Mouse (Mus musculus) ES-E14 (cell line): ENCODE measurements around the gene Rpl27a. TPM values are rescaled to one million over a fixed set of nuclear protein-coding genes. Genes with fewer than 3 reads are reported as not detected.

Experiments used
- DNase-seq: peaks from one replicate; pipeline ENCODE4 v3.0.0-alpha.2; 2013; ENCODE audit warnings: low read depth, low spot score
- H3K27ac ChIP-seq: 2 replicates; pipeline ENCODE4 v1.5.1; 2012; ENCODE audit warnings: low read depth, mild to moderate bottlenecking, low read length, moderate library complexity, mixed read lengths; ENCODE audit not compliant: poor library complexity, insufficient read depth, severe bottlenecking
- H3K36me3 ChIP-seq: 2 replicates; pipeline ENCODE4 v1.6.1; 2012; ENCODE audit warnings: mild to moderate bottlenecking, low read length, moderate library complexity, mixed read lengths; ENCODE audit not compliant: control insufficient read depth, poor library complexity, insufficient read depth, severe bottlenecking
- H3K4me1 ChIP-seq, 2 experiments: fragments of 150-350 bp in 1 of 2; sonication (generic) in 1 of 2; 2 replicates each; pipeline ENCODE4 v1.6.1; 2012; ENCODE audit warnings: low read length in 2 of 2, mild to moderate bottlenecking in 1 of 2, mixed read lengths in 1 of 2; ENCODE audit not compliant: control insufficient read depth in 2 of 2, insufficient read depth in 2 of 2, poor library complexity in 1 of 2
- H3K4me3 ChIP-seq, 2 experiments: fragments of 150-350 bp in 1 of 2; sonication (generic) in 1 of 2; 2 replicates each; pipeline ENCODE4 v1.5.1; 2012; ENCODE audit warnings: low read length in 2 of 2, low read depth in 1 of 2, mild to moderate bottlenecking in 1 of 2, mixed read lengths in 1 of 2; ENCODE audit not compliant: insufficient read depth in 1 of 2, poor library complexity in 1 of 2, severe bottlenecking in 1 of 2
- H3K9ac ChIP-seq: 2 replicates; pipeline ENCODE4 v1.6.1; 2012; ENCODE audit warnings: low read depth, mild to moderate bottlenecking, low read length, mixed read lengths; ENCODE audit not compliant: poor library complexity, insufficient read depth, severe bottlenecking
- H3K9me3 ChIP-seq: fragments of 150-350 bp; sonication (generic); 2 replicates; pipeline ENCODE4 v1.6.1; 2012; ENCODE audit warnings: low read depth, mild to moderate bottlenecking, low read length; ENCODE audit not compliant: control insufficient read depth, insufficient read depth
- CHD2 ChIP-seq: IDR thresholded peaks from 2 replicates; pipeline ENCODE4 v1.6.1; 2014; ENCODE audit warnings: mild to moderate bottlenecking, low read depth, low read length, inconsistent platforms
- HCFC1 ChIP-seq: IDR thresholded peaks from 2 replicates; pipeline ENCODE4 v1.6.1; 2012; ENCODE audit warnings: low read length, inconsistent platforms, borderline replicate concordance; ENCODE audit not compliant: insufficient read depth
- MAFK ChIP-seq: IDR thresholded peaks from 2 replicates; pipeline ENCODE4 v1.6.1; 2014; ENCODE audit warnings: mild to moderate bottlenecking, low read depth, low read length, inconsistent platforms; ENCODE audit not compliant: insufficient read depth
- ZC3H11A ChIP-seq: IDR thresholded peaks from 2 replicates; pipeline ENCODE4 v1.6.1; 2012; ENCODE audit warnings: low read depth, mild to moderate bottlenecking, inconsistent platforms, low read length, borderline replicate concordance
- ZNF384 ChIP-seq: IDR thresholded peaks from 2 replicates; pipeline ENCODE4 v1.6.1; 2012; ENCODE audit warnings: low read depth, low read length, inconsistent platforms
- in situ Hi-C, 2 experiments: fragments of 600-800 bp; cut with MboI; formaldehyde crosslinking; loops; one replicate each; pipeline ENCODE4 v1.15.1; 2025; ENCODE audit warnings: low sequenced_read_pairs in 2 of 2, inconsistent platforms in 1 of 2; ENCODE audit not compliant: unreplicated experiment in 2 of 2
- total RNA-seq: library from RNA; depleted of rRNA; stranded (reverse); fragments of 300-350 nt; gene quantifications from 2 replicates; pipeline ENCODE4 v1.2.3, GENCODE M21; 2012; rRNA removed

Rpl27a gene
- 1,397 and 1,680 TPM in 2 replicates for total RNA-seq

DNA sequence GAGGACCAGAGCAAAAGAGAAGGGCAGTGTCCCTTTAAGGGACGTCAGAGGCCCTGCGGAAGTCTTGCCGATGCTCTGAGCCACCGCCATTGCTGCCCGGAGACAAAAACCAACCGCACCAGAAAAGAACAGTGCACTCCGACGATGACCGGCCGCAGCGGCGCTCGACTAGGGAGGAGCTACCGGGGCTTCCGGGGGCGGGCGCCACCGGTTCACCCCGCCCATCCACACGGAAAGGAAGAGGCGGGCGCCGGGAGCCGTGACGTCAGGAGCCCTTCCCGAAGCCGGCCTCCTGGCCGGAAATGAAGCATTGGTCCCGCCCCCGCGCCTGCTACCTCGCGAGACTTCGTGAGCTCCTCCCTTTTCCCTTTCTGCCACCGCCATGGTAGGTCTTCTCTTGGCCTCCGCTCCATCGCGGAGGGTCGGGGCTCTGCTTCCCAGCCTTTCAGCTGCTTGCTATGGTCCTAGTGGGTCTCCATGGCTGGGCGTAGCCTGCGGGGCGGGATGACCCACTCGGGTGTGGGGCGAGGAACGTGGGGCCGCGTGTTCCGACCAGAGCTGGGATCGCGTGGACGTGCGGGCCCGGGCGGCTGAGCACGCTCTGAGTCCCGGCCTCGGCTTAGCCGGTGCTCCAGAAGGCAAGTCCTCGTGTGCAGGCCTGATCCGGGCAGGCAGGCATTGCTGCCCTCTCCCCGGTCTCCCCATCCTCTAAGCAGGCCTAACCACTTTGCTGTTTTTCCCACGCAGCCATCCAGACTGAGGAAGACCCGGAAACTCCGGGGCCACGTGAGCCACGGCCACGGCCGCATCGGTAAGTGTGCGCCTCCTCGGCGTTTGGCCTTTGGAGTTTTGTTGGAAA lies at the start of gene Rpl27a:
Rpl27a (plus strand) TSS at position 310 of the 859 bp plus-strand sequence.
- in situ Hi-C loops, result no loop called here
- Histone ChIP-seq H3K4me3 (peak within 1 kb of the TSS; percentile 97 to 100), H3K27ac (peak within 1 kb of the TSS; percentile 98), H3K9me3 (no peaks in the 10 kb centered on the region), H3K4me1 (peaks cover 0 to 4% of the 10 kb centered on the region in 2 experiments; a peak in 1 of 4 replicates), H3K9ac (peak within 1 kb of the TSS; percentile 100), H3K36me3 (peaks cover 44% of the 10 kb centered on the region)
- TF ChIP-seq HCFC1 (peak; percentile 59; the same call in 1 of the 2 replicates), ZC3H11A (no peak), ZNF384 (no peak), MAFK (no peak), CHD2 (peak; percentile 92)
- DNase-seq, result peak; percentile 95

DNA sequence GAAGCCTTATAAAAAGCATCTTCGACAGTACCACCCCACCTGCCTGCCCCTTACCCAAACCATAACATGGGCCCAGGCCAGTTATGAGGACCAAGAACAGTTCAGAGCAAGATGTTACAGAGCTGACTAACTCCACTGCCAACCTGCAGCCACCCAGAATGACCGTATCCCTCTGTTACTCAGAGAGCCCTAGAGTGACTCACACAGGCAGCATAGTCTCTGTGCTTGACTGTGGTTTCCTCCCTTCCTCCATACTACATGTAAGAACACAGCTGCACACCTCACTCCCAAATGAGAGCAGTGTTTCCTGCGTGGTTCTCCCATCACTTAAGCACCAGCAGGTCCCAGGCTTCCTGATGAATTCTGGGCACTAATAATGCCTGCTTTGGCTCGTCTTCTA lies 48.2 kb upstream of the Rpl27a start:
- in situ Hi-C loops, result no loop called here
- no peak for TF ChIP-seq HCFC1
- no peak for TF ChIP-seq MAFK
- no peak for TF ChIP-seq ZC3H11A
- TF ChIP-seq CHD2, result no peak
- TF ChIP-seq ZNF384, result no peak

DNA sequence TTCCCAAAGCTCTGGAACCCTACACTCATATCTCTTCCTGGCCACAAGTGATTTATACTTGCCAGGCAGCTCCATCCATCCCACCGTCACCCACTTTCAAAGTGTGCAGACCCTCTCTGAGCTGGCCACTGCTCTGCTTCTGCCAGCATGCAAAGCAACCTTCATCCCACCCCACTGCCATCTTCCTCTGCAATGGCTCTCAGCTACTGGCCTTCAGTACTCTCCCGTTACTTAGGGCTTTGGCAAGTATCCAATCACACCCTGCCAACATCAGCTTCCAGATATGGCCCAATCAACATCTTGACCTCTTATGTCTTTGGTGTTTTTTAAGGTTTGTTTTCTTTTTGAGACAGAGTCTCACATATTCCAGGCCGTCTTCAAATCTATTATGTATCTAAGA lies 41.0 kb upstream of the Rpl27a start:
- H3K9me3 ChIP-seq, result no peaks in the 10 kb centered on the region
- H3K36me3 ChIP-seq, result no peaks in the 10 kb centered on the region
- TF ChIP-seq ZNF384 (no peak), ZC3H11A (no peak), HCFC1 (no peak), MAFK (no peak), CHD2 (no peak)
- no peak for DNase-seq
- no peak overlapping the region for H3K4me3 ChIP-seq
- H3K4me1 ChIP-seq, result no peaks in the 10 kb centered on the region
- no peak overlapping the region for H3K27ac ChIP-seq
- no peak overlapping the region for H3K9ac ChIP-seq
- in situ Hi-C loops, result no loop called here

More for the DNA sequence above, 48.2 kb upstream of the Rpl27a start:
- Histone ChIP-seq H3K4me1 (no peaks in the 10 kb centered on the region), H3K4me3 (no peak overlapping the region), H3K9me3 (no peaks in the 10 kb centered on the region), H3K27ac (no peak overlapping the region), H3K9ac (no peak overlapping the region), H3K36me3 (no peaks in the 10 kb centered on the region)
- no peak for DNase-seq

DNA sequence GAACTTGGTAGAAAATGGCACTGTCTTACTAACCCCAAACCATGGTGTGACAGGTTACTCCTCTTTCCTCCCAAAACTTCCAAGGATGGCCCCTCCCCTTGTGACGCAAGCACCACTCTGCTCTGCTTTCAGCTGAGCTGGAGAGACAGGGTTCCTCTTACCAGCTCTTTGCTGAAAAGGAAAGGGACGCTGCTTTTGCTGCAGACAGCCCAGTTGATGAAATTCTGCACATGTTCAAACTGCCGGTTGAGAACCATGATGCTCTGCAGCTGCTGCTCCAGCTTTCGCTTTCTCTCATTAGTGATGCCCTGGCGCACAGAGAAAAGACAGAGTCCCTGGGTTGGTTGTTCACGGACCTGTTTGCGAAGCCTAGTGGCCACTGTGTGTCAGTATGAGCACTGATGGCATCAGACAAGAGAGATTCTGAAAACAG lies 38.2 kb upstream of the Rpl27a start:
- no peak for DNase-seq
- TF ChIP-seq ZNF384, result no peak
- TF ChIP-seq CHD2, result no peak
- no peak for TF ChIP-seq MAFK
- TF ChIP-seq HCFC1, result no peak
- no peak for TF ChIP-seq ZC3H11A
- H3K4me3 ChIP-seq, result no peak overlapping the region
- H3K4me1 ChIP-seq, result no peaks in the 10 kb centered on the region
- no peaks in the 10 kb centered on the region for H3K36me3 ChIP-seq
- H3K9ac ChIP-seq, result no peak overlapping the region
- H3K27ac ChIP-seq, result no peak overlapping the region
- H3K9me3 ChIP-seq, result no peaks in the 10 kb centered on the region
- in situ Hi-C loops, result no loop called here
